Mouse (Mus musculus) liver, embryonic 16.5 days (tissue): Measurements from ENCODE around the gene Socs2. TPM values are rescaled to one million over a fixed set of nuclear protein-coding genes. Genes with fewer than 3 reads are reported as not detected.

ENCODE experiments used
- ATAC-seq: fragments of 200-750 bp; cut with Nextera tagmentation; 2 replicates; pipeline ENCODE4 v1.8.0; 2017; ENCODE audit warnings: low read depth, mild to moderate bottlenecking, moderate number of reproducible peaks, moderate library complexity
- H3K27ac ChIP-seq: fragments of 300-500 bp; sonication (generic); 2 replicates; pipeline ENCODE4 v1.5.1; 2014; ENCODE audit warnings: mild to moderate bottlenecking, low read length
- H3K27me3 ChIP-seq: fragments of 300-500 bp; sonication (generic); 2 replicates; pipeline ENCODE4 v1.6.1; 2014; ENCODE audit warnings: low read depth, low read length, mixed read lengths; ENCODE audit not compliant: control insufficient read depth, insufficient read depth
- H3K36me3 ChIP-seq: fragments of 300-500 bp; sonication (generic); 2 replicates; pipeline ENCODE4 v1.6.1; 2014; ENCODE audit warnings: mild to moderate bottlenecking; ENCODE audit not compliant: control insufficient read depth, insufficient read depth
- H3K4me1 ChIP-seq: fragments of 300-500 bp; sonication (generic); 2 replicates; pipeline ENCODE4 v1.6.1; 2014; ENCODE audit warnings: low read depth, low read length, mixed read lengths; ENCODE audit not compliant: control insufficient read depth
- H3K4me2 ChIP-seq: fragments of 300-500 bp; sonication (generic); 2 replicates; pipeline ENCODE4 v1.6.1; 2014; ENCODE audit warnings: low read depth, low read length, mixed read lengths
- H3K4me3 ChIP-seq: fragments of 300-500 bp; sonication (generic); 2 replicates; pipeline ENCODE4 v1.5.1; 2014; ENCODE audit warnings: low read depth, mild to moderate bottlenecking, low read length
- H3K9ac ChIP-seq: fragments of 300-500 bp; sonication (generic); 2 replicates; pipeline ENCODE4 v1.6.1; 2014; ENCODE audit warnings: low read depth, low read length
- H3K9me3 ChIP-seq: fragments of 300-500 bp; sonication (generic); replicated peaks from 2 replicates; pipeline ENCODE4 v1.6.1; 2016; ENCODE audit warnings: low read length; ENCODE audit not compliant: control insufficient read depth
- WGBS: fragments of 180-500 bp; shearing (Covaris S2); extraction: QIAGEN DNeasy Blood & Tissue Kit; methylation state at CpG from one replicate; pipeline ENCODE4 v1.1.7; 2014; ENCODE audit not compliant: insufficient replicate concordance; 5-methylcytosine and 5-hydroxymethylcytosine counted together
- polyA plus RNA-seq: library from polyadenylated mRNA; unstranded; fragments of >200 nt; fragmentation: Nextera tagmentation; extraction: Ambion mirVana; gene quantifications from 2 replicates; pipeline ENCODE4 v1.2.1, GENCODE M21; 2015

The Socs2 gene
- polyA plus RNA-seq, 1 experiment from 2014 or later, result 5.4 TPM

DNA sequence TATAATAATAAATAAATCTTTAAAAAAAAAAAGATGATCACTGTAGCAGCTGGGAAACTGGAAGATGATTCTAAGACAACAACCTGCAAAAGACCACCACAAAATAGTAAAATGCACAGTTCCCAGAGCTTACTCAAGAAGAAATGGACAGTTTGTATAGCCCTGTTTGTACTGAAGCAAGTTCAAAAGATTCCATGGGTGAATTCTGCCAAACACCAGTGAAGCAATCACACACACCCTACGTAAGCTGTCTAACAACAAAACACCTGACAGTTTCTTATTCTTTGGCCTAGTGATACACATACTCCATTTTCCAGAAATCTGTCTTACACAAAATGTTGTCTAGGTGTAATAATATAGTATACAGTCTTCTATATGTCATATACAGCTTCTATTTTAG lies 12.1 kb upstream of the Socs2 start:
- Histone ChIP-seq H3K4me3 (no peak overlapping the region), H3K4me1 (no peaks in the 10 kb centered on the region), H3K4me2 (no peak overlapping the region), H3K27ac (no peak overlapping the region), H3K9me3 (no peaks in the 10 kb centered on the region), H3K9ac (no peak overlapping the region), H3K36me3 (no peaks in the 10 kb centered on the region), H3K27me3 (no peaks in the 10 kb centered on the region)
- no peak for ATAC-seq
- 75% methylated on average over 1 of the region's 1 CpGs for WGBS

DNA sequence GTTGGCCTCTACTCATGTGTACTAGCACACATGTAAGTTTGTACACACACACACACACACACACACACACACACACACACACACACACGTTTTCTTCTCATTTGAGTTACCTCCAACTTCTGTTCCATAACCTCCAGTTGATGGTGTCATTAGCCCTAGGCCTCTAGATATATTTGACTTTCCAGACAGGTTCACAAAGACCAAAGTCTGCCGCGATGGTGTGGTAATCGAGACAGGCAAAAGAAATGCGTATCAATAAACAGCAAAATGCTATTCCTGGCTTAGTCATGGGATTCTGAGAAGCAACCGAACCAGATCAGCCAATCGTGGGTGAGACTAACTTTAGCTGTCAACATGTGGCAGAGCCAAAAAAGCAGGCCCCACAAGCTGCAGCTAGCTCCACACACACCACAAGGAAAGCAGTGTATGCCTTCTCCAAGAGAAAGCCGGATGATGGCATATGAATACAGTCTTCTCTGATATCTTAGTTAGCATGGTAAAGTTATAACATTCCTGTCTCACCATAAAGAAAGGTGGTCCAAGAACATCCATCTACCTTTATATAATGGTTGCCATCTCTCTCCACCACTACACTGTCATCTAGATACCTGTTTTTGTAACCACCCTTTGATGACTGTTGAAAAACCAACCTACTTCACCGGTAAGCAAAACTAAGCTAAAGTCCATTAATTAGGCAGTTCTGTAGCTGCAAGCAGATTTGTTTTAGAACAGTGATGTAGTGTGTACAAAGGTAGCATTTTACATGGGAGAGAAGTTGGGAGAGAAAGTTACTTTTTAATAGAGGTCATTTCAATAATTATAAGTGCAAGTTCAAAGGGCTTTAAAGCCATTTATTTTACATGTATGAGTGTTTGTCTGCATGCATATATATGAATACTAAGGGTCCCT lies 9.5 kb upstream of the Socs2 start:
- no peak overlapping the region for H3K4me3 ChIP-seq
- no peak for ATAC-seq
- no peaks in the 10 kb centered on the region for H3K9me3 ChIP-seq
- no peak overlapping the region for H3K4me2 ChIP-seq
- no peaks in the 10 kb centered on the region for H3K27me3 ChIP-seq
- no peaks in the 10 kb centered on the region for H3K4me1 ChIP-seq
- WGBS, result 70% methylated on average over 9 of the region's 9 CpGs
- H3K36me3 ChIP-seq, result no peaks in the 10 kb centered on the region
- no peak overlapping the region for H3K27ac ChIP-seq
- H3K9ac ChIP-seq, result no peak overlapping the region

DNA sequence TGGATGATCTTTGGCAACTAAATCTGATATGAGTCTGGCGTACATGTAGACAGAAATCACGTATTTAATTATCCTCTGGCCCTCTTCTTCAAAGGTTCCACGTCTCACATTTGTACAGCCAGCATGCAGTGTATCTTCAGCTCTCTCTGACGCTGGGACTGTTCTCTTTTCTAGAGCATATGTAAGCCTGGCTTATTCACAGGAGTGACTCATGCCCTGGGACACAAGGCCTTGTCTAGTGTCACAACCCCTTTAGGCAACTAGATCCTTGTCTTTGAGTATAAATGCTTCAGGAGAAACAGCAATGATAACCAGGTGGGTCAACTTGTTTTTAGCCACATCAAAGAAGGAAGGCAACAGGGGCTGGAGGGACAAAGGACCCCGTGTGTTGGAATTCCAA lies 5.7 kb upstream of the Socs2 start:
- WGBS, result 49% methylated on average over 5 of the region's 5 CpGs
- Histone ChIP-seq H3K9me3 (no peaks in the 10 kb centered on the region), H3K27me3 (peaks cover 5% of the 10 kb centered on the region), H3K9ac (no peak overlapping the region), H3K27ac (no peak overlapping the region), H3K36me3 (no peaks in the 10 kb centered on the region), H3K4me2 (no peak overlapping the region), H3K4me3 (no peak overlapping the region), H3K4me1 (peaks cover under 1% of the 10 kb centered on the region; the same call in 1 of the 2 replicates)
- ATAC-seq, result no peak

DNA sequence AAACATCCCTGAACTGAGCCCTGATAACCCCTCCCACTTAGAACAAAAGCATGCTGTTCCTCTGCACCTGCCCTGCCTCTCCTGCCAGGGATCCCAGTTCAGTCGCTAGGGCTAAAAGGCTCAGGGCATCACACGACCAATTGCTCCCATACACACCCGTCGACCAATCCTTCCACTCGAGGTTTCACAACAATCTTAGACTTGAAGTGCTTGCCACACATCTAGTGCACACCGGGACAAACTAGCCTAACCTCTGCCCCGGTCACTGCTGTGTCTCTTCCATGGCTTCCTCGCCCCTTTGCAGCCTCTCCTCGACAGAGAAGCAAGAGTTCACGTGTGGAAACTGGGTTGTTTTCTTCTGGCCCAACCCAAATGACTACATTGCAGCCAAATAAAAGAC lies 3.3 kb upstream of the Socs2 start:
- 58% methylated on average over 10 of the region's 10 CpGs for WGBS
- Histone ChIP-seq H3K27me3 (peaks cover 29% of the 10 kb centered on the region), H3K4me1 (peaks cover 17% of the 10 kb centered on the region)

DNA sequence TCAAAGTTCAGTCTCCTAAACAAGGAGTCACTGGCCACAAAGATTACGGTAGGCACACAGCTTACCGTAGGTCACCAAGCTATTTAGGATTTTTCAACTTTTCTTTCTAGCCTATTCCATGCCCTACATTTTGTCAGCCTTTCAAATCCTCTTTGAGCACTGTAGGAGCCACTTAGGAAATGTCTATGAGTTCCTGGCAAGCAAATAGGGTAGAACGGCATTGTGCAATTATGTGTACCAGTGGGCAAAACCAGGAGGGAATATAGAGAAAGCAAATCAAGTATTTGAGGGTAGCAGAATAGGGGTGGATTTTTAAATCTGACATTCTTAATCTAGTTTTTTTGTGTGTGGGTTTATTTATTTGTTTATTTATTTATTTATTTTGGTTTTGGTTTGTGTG lies 2.7 kb upstream of the Socs2 start:
- Histone ChIP-seq H3K9ac (no peak overlapping the region), H3K4me1 (peaks cover 19% of the 10 kb centered on the region), H3K4me3 (no peak overlapping the region), H3K27ac (no peak overlapping the region), H3K36me3 (no peaks in the 10 kb centered on the region), H3K27me3 (peaks cover 35% of the 10 kb centered on the region), H3K4me2 (no peak overlapping the region), H3K9me3 (no peaks in the 10 kb centered on the region)
- WGBS, result 85% methylated on average over 3 of the region's 3 CpGs
- ATAC-seq, result no peak

More for the DNA sequence above, 3.3 kb upstream of the Socs2 start:
- no peaks in the 10 kb centered on the region for H3K36me3 ChIP-seq
- no peak overlapping the region for H3K4me3 ChIP-seq
- H3K9me3 ChIP-seq, result no peaks in the 10 kb centered on the region
- no peak overlapping the region for H3K9ac ChIP-seq
- H3K27ac ChIP-seq, result no peak overlapping the region
- H3K4me2 ChIP-seq, result no peak overlapping the region
- no peak for ATAC-seq

DNA sequence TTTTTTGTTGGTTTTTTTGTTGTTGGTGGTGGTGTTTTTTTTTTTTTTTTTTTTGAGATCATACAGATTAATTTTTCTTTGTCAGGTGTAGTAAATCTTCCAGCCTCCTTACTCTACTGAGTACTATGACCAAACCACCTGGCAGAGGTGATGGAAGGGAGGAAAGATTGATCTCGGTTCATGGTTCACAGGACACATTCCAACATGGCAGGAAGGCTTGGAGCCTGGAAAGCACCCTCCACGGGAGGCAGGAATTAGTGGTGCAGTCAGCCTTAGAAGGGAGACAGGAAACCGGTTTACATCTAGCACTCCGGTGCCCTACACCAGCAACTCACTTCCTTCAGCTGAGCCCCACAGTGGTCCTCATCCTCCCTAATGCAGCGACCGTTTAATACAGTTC lies 1.7 kb upstream of the Socs2 start:
- no peaks in the 10 kb centered on the region for H3K9me3 ChIP-seq
- H3K27me3 ChIP-seq, result peaks cover 46% of the 10 kb centered on the region
- no peak overlapping the region for H3K9ac ChIP-seq
- peaks cover 22% of the 10 kb centered on the region for H3K4me1 ChIP-seq
- H3K4me3 ChIP-seq, result no peak overlapping the region
- no peak overlapping the region for H3K27ac ChIP-seq
- 33% methylated on average over 6 of the region's 6 CpGs for WGBS
- no peak for ATAC-seq
- no peaks in the 10 kb centered on the region for H3K36me3 ChIP-seq
- H3K4me2 ChIP-seq, result no peak overlapping the region

DNA sequence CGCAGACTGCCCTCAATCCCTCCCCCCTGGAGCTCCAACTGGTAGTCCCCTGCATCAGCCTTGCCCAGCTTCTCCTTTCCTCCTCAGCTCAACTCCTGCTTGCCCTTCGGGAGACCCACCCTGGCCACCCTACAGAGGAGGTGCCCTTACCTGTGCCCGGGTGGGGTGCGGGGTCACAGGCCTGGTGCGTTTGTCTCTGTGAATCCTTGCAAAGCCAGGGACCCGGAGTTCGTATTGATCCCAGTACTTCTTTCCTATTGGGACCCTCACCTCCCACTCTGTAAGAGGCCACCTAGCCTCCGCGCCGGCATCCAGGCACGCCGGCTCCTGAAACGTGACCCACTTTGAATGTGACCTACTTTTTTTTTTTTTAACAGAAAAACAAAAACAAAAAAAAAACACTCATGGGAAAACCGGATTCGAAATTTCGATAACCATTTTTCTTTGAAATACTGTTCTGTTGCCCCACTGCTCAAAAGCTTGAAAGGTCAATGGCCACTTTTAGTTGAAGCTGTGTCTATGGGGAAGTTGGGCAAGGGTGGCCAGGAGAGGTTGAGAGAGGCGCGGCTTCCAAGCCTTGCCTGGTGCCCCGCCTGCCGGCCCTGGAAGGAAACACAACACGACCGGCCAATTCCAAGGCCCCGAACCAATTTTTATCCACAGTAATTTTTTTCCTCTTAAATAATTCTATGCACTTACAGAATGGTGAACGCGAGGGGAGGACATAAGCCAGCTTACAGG lies 686 bp upstream of the Socs2 start:
- no peak for ATAC-seq
- WGBS, result under 1% methylated on average over 25 of the region's 25 CpGs
- H3K27ac ChIP-seq, result no peak overlapping the region

DNA sequence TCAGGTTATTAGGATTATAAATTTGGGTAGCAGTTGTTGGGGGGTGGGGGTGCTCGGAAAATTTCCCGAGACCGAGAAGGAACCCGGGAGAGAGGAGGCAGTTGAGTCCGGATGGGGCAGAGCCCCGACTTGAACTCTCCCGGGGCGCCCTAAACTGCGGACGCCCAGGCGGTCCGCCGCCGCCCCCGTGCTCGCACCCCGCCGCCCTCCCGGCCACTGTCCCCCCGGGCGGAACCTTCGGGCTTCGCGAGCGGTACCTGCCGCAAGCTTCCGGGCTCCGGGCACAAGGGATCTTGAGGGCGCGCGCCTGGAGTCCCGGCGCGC lies 657 bp downstream of the Socs2 start:
- Histone ChIP-seq H3K27ac (0 out of 2 replicates have a peak overlapping the region, but pooled peaks have one; percentile 24), H3K27me3 (peaks cover 47% of the 10 kb centered on the region)
- WGBS, result under 1% methylated on average over 34 of the region's 34 CpGs

More for the DNA sequence above, 686 bp upstream of the Socs2 start:
- Histone ChIP-seq H3K27me3 (peaks cover 47% of the 10 kb centered on the region), H3K36me3 (no peaks in the 10 kb centered on the region), H3K4me2 (peak overlapping the region; percentile 94), H3K4me1 (peaks cover 22% of the 10 kb centered on the region), H3K9me3 (no peaks in the 10 kb centered on the region), H3K9ac (peak overlapping the region; percentile 57), H3K4me3 (peak overlapping the region; percentile 71)

More for the DNA sequence above, 657 bp downstream of the Socs2 start:
- Histone ChIP-seq H3K9ac (peak overlapping the region; percentile 72), H3K4me1 (peaks cover 22% of the 10 kb centered on the region), H3K4me3 (peak overlapping the region; percentile 71), H3K36me3 (no peaks in the 10 kb centered on the region), H3K9me3 (no peaks in the 10 kb centered on the region), H3K4me2 (peak overlapping the region; percentile 94)
- peak; percentile 43 for ATAC-seq
